Mouse (Mus musculus) testis, adult 2 months (tissue): ENCODE data around the gene Wdr54.

Experiments used
- CTCF ChIP-seq: fragments of 200-500 bp; IDR thresholded peaks from 2 replicates; pipeline ENCODE4 v1.5.1; 2012; ENCODE audit warnings: low read depth, mild to moderate bottlenecking, inconsistent platforms, low read length, moderate library complexity; ENCODE audit not compliant: control insufficient read depth, insufficient read depth, insufficient replicate concordance
- POLR2A ChIP-seq: fragments of 200-500 bp; IDR thresholded peaks from 2 replicates; pipeline ENCODE4 v1.6.1; 2012; ENCODE audit warnings: low read depth, mild to moderate bottlenecking, inconsistent platforms, low read length, moderate library complexity; ENCODE audit not compliant: control insufficient read depth

DNA sequence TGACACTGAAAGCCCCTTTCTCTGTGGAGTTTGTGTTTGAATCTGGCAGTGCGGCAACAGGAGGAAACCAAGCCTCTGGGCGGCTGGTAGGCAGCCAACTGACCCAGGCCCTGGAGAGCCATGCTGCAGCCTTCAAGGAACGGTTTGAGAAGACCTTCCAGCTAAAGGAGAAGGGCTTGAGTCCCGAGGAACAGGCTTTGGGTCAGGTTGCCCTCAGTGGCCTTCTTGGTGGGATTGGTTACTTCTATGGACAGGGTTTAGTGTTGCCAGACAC lies 39.1 kb downstream of the Wdr54 start:
- no peak for TF ChIP-seq CTCF
- TF ChIP-seq POLR2A, result no peak
